Mouse (Mus musculus) heart, embryonic 15.5 days (tissue): ENCODE results near the gene 1700016D06Rik. TPM values are rescaled to one million over a fixed set of nuclear protein-coding genes. Genes with fewer than 3 reads are reported as not detected.

Experiments
- ATAC-seq: fragments of 200-750 bp; cut with Nextera tagmentation; replicated peaks from 2 replicates; pipeline ENCODE4 v1.8.0; 2017; ENCODE audit warnings: low read depth, moderate TSS enrichment; ENCODE audit not compliant: insufficient number of reproducible peaks, insufficient read depth, low FRiP score
- H3K27ac ChIP-seq: fragments of 300-500 bp; sonication (generic); 2 replicates; pipeline ENCODE4 v1.5.1; 2015; ENCODE audit warnings: mild to moderate bottlenecking, inconsistent platforms
- H3K27me3 ChIP-seq: fragments of 300-500 bp; sonication (generic); 2 replicates; pipeline ENCODE4 v1.6.1; 2015; ENCODE audit warnings: inconsistent platforms
- H3K36me3 ChIP-seq: fragments of 300-500 bp; sonication (generic); 2 replicates; pipeline ENCODE4 v1.6.1; 2015; ENCODE audit warnings: mild to moderate bottlenecking, inconsistent platforms
- H3K4me1 ChIP-seq: fragments of 300-500 bp; sonication (generic); replicated peaks from 2 replicates; pipeline ENCODE4 v1.6.1; 2015; ENCODE audit warnings: inconsistent platforms
- H3K4me2 ChIP-seq: fragments of 300-500 bp; sonication (generic); 2 replicates; pipeline ENCODE4 v1.6.1; 2015; ENCODE audit warnings: inconsistent platforms, mild to moderate bottlenecking, moderate library complexity
- H3K4me3 ChIP-seq: fragments of 300-500 bp; sonication (generic); 2 replicates; pipeline ENCODE4 v1.5.1; 2015; ENCODE audit warnings: mild to moderate bottlenecking, inconsistent platforms
- H3K9ac ChIP-seq: fragments of 300-500 bp; sonication (generic); 2 replicates; pipeline ENCODE4 v1.6.1; 2015; ENCODE audit warnings: mild to moderate bottlenecking, inconsistent platforms
- H3K9me3 ChIP-seq: fragments of 300-500 bp; sonication (generic); replicated peaks from 2 replicates; pipeline ENCODE4 v1.6.1; 2016; ENCODE audit warnings: inconsistent platforms
- WGBS: fragments of 180-500 bp; shearing (Covaris S2); methylation state at CpG from one replicate; pipeline ENCODE4 v1.1.7; 2015; ENCODE audit warnings: mixed read lengths; 5-methylcytosine and 5-hydroxymethylcytosine counted together
- microRNA-seq: library from miRNA; unstranded; fragments of <30 nt; microRNA quantifications from one replicate; pipeline ENCODE4, GENCODE M21; 2016
- polyA plus RNA-seq: library from polyadenylated mRNA; unstranded; fragments of >200 nt; fragmentation: Nextera tagmentation; extraction: Ambion mirVana; gene quantifications from 2 replicates; pipeline ENCODE4 v1.2.1, GENCODE M21; 2015

1700016D06Rik gene
- polyA plus RNA-seq, 1 experiment from 2014 or later: not detected

- no peak overlapping the region for H3K27ac ChIP-seq
- no peaks in the 10 kb centered on the region for H3K9me3 ChIP-seq
- peaks cover 41% of the 10 kb centered on the region for H3K36me3 ChIP-seq
- no peaks in the 10 kb centered on the region for H3K27me3 ChIP-seq
- H3K4me2 ChIP-seq: no peak overlapping the region
- no peaks in the 10 kb centered on the region for H3K4me1 ChIP-seq
- no peak for ATAC-seq
- 93% methylated on average over 9 of the region's 9 CpGs for WGBS
- no peak overlapping the region for H3K4me3 ChIP-seq
- no peak overlapping the region for H3K9ac ChIP-seq
Observed at GRCm38 (mm10) chr8:11608848-11609247, 92.0 kb downstream of the 1700016D06Rik start.

Small RNA genes lying within 50 kb of the gene (microRNA-seq; reads per million reads assigned to microRNA genes)
- gene Mir7238: 0.63 reads per million

Other genes with a start within 250 kb of the 1700016D06Rik start
- 36.1 and 37.2 TPM in 2 replicates for gene Rab20, start 222.4 kb downstream of the 1700016D06Rik start, polyA plus RNA-seq
- 70.0 and 94.5 TPM in 2 replicates for gene Naxd, start 203.6 kb downstream of the 1700016D06Rik start, polyA plus RNA-seq
- gene Cars2, start 150.3 kb downstream of the 1700016D06Rik start, polyA plus RNA-seq: 26.2 and 30.9 TPM in 2 replicates
- 28.3 and 31.6 TPM in 2 replicates for gene Ing1, start 145.5 kb downstream of the 1700016D06Rik start, polyA plus RNA-seq
- 57.4 and 70.0 TPM in 2 replicates for gene Ankrd10, start 65.3 kb downstream of the 1700016D06Rik start, polyA plus RNA-seq
- 59.9 and 67.6 TPM in 2 replicates for gene Arhgef7, start 26.7 kb upstream of the 1700016D06Rik start, polyA plus RNA-seq
- 0.36 and 0.55 TPM in 2 replicates for gene Tex29, start 139.4 kb upstream of the 1700016D06Rik start, polyA plus RNA-seq